Comparison of ENCODE assay signal across 24 mouse cellular contexts in genomic region chr11:86647706-86648447, GRCm38 (mm10). TPM values are rescaled to one million over a fixed set of nuclear protein-coding genes. Genes with fewer than 3 reads are reported as not detected.
DNase-seq lines count a peak whose midpoint lies in the region; ATAC-seq and TF ChIP-seq lines count a peak whose summit lies in the region.
"Had no signal": no experiment of that assay in that cellular context is flagged by ENCODE, and none has a peak within 500 bp of the region (broad histone marks: within the 10 kb centered on the region; RNA-seq: fewer than 3 reads in every experiment).

No protein-coding gene starts in this region.

- peaks cover 13 to 74% of the 10 kb centered on the region in 2 experiments; a peak in 3 of 4 replicates for H3K4me1 ChIP-seq in CH12.LX (ENCODE audit: control insufficient read depth in 1 of 2, insufficient read depth in 2 of 2)
- peaks cover 7% of the 10 kb centered on the region; the same call in 1 of the 2 replicates for H3K4me1 ChIP-seq in embryonic facial prominence, embryonic 10.5 days
- peaks cover 9% of the 10 kb centered on the region; the same call in 1 of the 2 replicates for H3K4me1 ChIP-seq in limb, embryonic 13.5 days
- H3K4me1 ChIP-seq: liver, embryonic 15.5 days; midbrain, embryonic 13.5 days; neural tube, embryonic 13.5 days had no signal

- peak overlapping the region; percentile 23 to 68 (median 35) for H3K4me3 ChIP-seq in CH12.LX (replicated peaks in 1 of 3; ENCODE audit: low read depth in 2 of 3, low read length in 2 of 3, poor library complexity in 1 of 3)
- H3K4me3 ChIP-seq in embryonic facial prominence, embryonic 10.5 days: no peak overlapping the region
- no peak overlapping the region for H3K4me3 ChIP-seq in limb, embryonic 13.5 days
- H3K4me3 ChIP-seq: forebrain, embryonic 10.5 days; heart, embryonic 15.5 days; hindbrain, embryonic 12.5 days; liver, embryonic 15.5 days; midbrain, embryonic 13.5 days; neural tube, embryonic 13.5 days had no signal

- TF ChIP-seq CTCF in CH12.LX (conservative IDR thresholded peaks at IDR 0.05 in 1 of 2, IDR thresholded peaks at IDR 0.05 in 1 of 2; ENCODE audit: low read depth in 2 of 2, low read length in 2 of 2): no peak

- H3K27ac ChIP-seq in CH12.LX (ENCODE audit: insufficient read depth, low read depth): peak overlapping the region; percentile 95
- peak overlapping the region; percentile 40; the same call in 1 of the 2 replicates for H3K27ac ChIP-seq in embryonic facial prominence, embryonic 10.5 days (replicated peaks)
- peak overlapping the region; percentile 6; the same call in 1 of the 2 replicates for H3K27ac ChIP-seq in limb, embryonic 13.5 days
- H3K27ac ChIP-seq: forebrain, embryonic 10.5 days; hindbrain, embryonic 12.5 days; liver, embryonic 15.5 days; macrophage; midbrain, embryonic 13.5 days; neural tube, embryonic 13.5 days had no signal

- peak; percentile 32; the same call in 1 of the 2 replicates for TF ChIP-seq EP300 in CH12.LX (IDR thresholded peaks at IDR 0.05; ENCODE audit: low read length)

- H3K9ac ChIP-seq in CH12.LX (ENCODE audit: insufficient read depth, low read depth): peak overlapping the region; percentile 68
- H3K9ac ChIP-seq in limb, embryonic 13.5 days: no peak overlapping the region
- H3K9ac ChIP-seq: forebrain, postnatal 0 days; heart, embryonic 15.5 days; hindbrain, embryonic 12.5 days; liver, embryonic 15.5 days; midbrain, embryonic 13.5 days; neural tube, embryonic 13.5 days had no signal

- H3K36me3 ChIP-seq in CH12.LX (replicated peaks in 1 of 2; ENCODE audit: control insufficient read depth in 1 of 2, insufficient read depth in 1 of 2, low read length in 1 of 2): peaks cover 7 to 21% of the 10 kb centered on the region in 2 experiments
- H3K36me3 ChIP-seq in embryonic facial prominence, embryonic 10.5 days (replicated peaks): peaks cover 10% of the 10 kb centered on the region
- peaks cover 9% of the 10 kb centered on the region for H3K36me3 ChIP-seq in limb, embryonic 13.5 days
- H3K36me3 ChIP-seq: heart, embryonic 15.5 days had no signal

- TF ChIP-seq RAD21 in CH12.LX (IDR thresholded peaks at IDR 0.05; ENCODE audit: low read depth, low read length): no peak

- peaks cover 7% of the 10 kb centered on the region for H3K79me2 ChIP-seq in CH12.LX (replicated peaks; ENCODE audit: control insufficient read depth, extremely low read depth, insufficient read depth, poor library complexity, severe bottlenecking)

- no peaks in the 10 kb centered on the region for H3K27me3 ChIP-seq in CH12.LX (replicated peaks)
- no peaks in the 10 kb centered on the region for H3K27me3 ChIP-seq in embryonic facial prominence, embryonic 10.5 days (replicated peaks; ENCODE audit: low read depth, poor library complexity, severe bottlenecking)
- H3K27me3 ChIP-seq in limb, embryonic 13.5 days: no peaks in the 10 kb centered on the region
- H3K27me3 ChIP-seq: heart, embryonic 15.5 days; hindbrain, embryonic 12.5 days; liver, embryonic 15.5 days; midbrain, embryonic 13.5 days; neural tube, embryonic 13.5 days had no signal

- dilution Hi-C loops in CH12.LX (cut with MboI; ENCODE audit: extremely low pct_ligation_motif_present, extremely low pct_unique_long_range_greater_than_20kb, low sequenced_read_pairs): no loop called here

- no peaks in the 10 kb centered on the region for H3K9me3 ChIP-seq in CH12.LX (replicated peaks; ENCODE audit: low read length)
- no peaks in the 10 kb centered on the region for H3K9me3 ChIP-seq in embryonic facial prominence, embryonic 10.5 days
- no peaks in the 10 kb centered on the region for H3K9me3 ChIP-seq in limb, embryonic 13.5 days
- H3K9me3 ChIP-seq: forebrain, embryonic 10.5 days; heart, embryonic 15.5 days; hindbrain, embryonic 12.5 days; liver, embryonic 15.5 days; midbrain, embryonic 13.5 days; neural tube, embryonic 13.5 days had no signal

- in situ Hi-C loops in CH12.LX (cut with MboI; ENCODE audit: low pct_ligation_motif_present, low pct_unique_long_range_greater_than_20kb, low sequenced_read_pairs): no loop called here

- TF ChIP-seq POLR2A in CH12.LX (IDR thresholded peaks at IDR 0.05; ENCODE audit: low read depth, low read length): peak; percentile 69

- ATAC-seq in limb, embryonic 13.5 days (ENCODE audit: low FRiP score, low read depth): no peak
- no peak for ATAC-seq in cerebellum, adult (ENCODE audit: insufficient number of reproducible peaks, low FRiP score, low TSS enrichment)
- ATAC-seq: forebrain, postnatal 0 days; intestine, postnatal 0 days; midbrain, embryonic 13.5 days had no signal

- peak overlapping the region; percentile 99 for H3K4me2 ChIP-seq in CH12.LX (ENCODE audit: insufficient read depth, low read depth, poor library complexity, severe bottlenecking)
- no peak overlapping the region for H3K4me2 ChIP-seq in limb, embryonic 13.5 days (replicated peaks)
- H3K4me2 ChIP-seq: heart, embryonic 15.5 days; hindbrain, embryonic 12.5 days; liver, embryonic 15.5 days; midbrain, embryonic 13.5 days; neural tube, embryonic 13.5 days had no signal

- 80% methylated on average over 15 of the region's 15 CpGs for WGBS in embryonic facial prominence, embryonic 10.5 days
- 68% methylated on average over 15 of the region's 15 CpGs for WGBS in limb, embryonic 13.5 days

- DNase-seq in heart, adult 11 months: peak; percentile 50
- no peak for DNase-seq in heart, adult 8-10 months (ENCODE audit: low spot score)
- DNase-seq in CH12.LX (ENCODE audit: extremely low read depth): peak; percentile 75
- no peak for DNase-seq in embryonic facial prominence, embryonic 10.5 days (ENCODE audit: low spot score)
- no peak for DNase-seq in kidney, postnatal 10 days
- DNase-seq: cerebellum, adult 11-12 months; cerebellum, adult 9-11 months; forebrain, postnatal 0 days; kidney, adult 9 months; kidney, postnatal 14 days; layer of hippocampus, adult 9-11 months; retina, postnatal 1 day; right cerebral cortex, postnatal 14 days; thymus, postnatal 4 days had no signal

TF ChIP-seq in CH12.LX, 34 proteins besides CTCF, POLR2A, EP300 and RAD21 (continues in another document):
- TF ChIP-seq GABPA (IDR thresholded peaks at IDR 0.05; ENCODE audit: insufficient replicate concordance, low read depth, low read length): no peak
- TF ChIP-seq SIN3A (IDR thresholded peaks at IDR 0.05; ENCODE audit: low read length): peak; percentile 77
- peak; percentile 89; the same call in 1 of the 2 replicates for TF ChIP-seq CHD1 (IDR thresholded peaks at IDR 0.05; ENCODE audit: low read depth, low read length)
- TF ChIP-seq ZMIZ1 (IDR thresholded peaks at IDR 0.05; ENCODE audit: low read depth, low read length): peak; percentile 61
- TF ChIP-seq USF2 (conservative IDR thresholded peaks at IDR 0.05; ENCODE audit: low read depth, low read length): no peak
- no peak for TF ChIP-seq ZNF384 (IDR thresholded peaks at IDR 0.05; ENCODE audit: low read depth, low read length)
- TF ChIP-seq BHLHE40 (IDR thresholded peaks at IDR 0.05; ENCODE audit: low read depth, low read length): no peak; the same call in 1 of the 2 replicates
- TF ChIP-seq HCFC1 (IDR thresholded peaks at IDR 0.05; ENCODE audit: low read depth, low read length): no peak
- peak; percentile 70 for TF ChIP-seq TBP (conservative IDR thresholded peaks at IDR 0.05; ENCODE audit: low read depth, low read length)
- TF ChIP-seq USF1 (IDR thresholded peaks at IDR 0.05; ENCODE audit: low read depth, low read length): no peak
- TF ChIP-seq ZKSCAN1 (IDR thresholded peaks at IDR 0.05; ENCODE audit: borderline replicate concordance, low read depth, low read length): no peak
- TF ChIP-seq RCOR1 (conservative IDR thresholded peaks at IDR 0.05; ENCODE audit: low read depth, low read length): peak; percentile 70; the same call in 1 of the 2 replicates
- TF ChIP-seq JUN (IDR thresholded peaks at IDR 0.05; ENCODE audit: insufficient read depth, low read depth, low read length): no peak; the same call in 1 of the 2 replicates
- peak; percentile 56; the same call in 1 of the 2 replicates for TF ChIP-seq MXI1 (IDR thresholded peaks at IDR 0.05; ENCODE audit: low read depth, low read length)
- TF ChIP-seq CHD2 (IDR thresholded peaks at IDR 0.05; ENCODE audit: low read length): no peak; the same call in 1 of the 2 replicates
- TF ChIP-seq ELF1 (IDR thresholded peaks at IDR 0.05; ENCODE audit: low read depth, low read length): no peak
- TF ChIP-seq TCF12 (IDR thresholded peaks at IDR 0.05; ENCODE audit: low read depth, low read length): 0 out of 2 replicates have a peak, but pooled peaks have one; percentile 48
- TF ChIP-seq POLR2AphosphoS2 (IDR thresholded peaks at IDR 0.05; ENCODE audit: low read depth, low read length): no peak
- peak; percentile 41; the same call in 1 of the 2 replicates for TF ChIP-seq ETS1 (conservative IDR thresholded peaks at IDR 0.05; ENCODE audit: low read depth, low read length)
- 0 out of 2 replicates have a peak, but pooled peaks have one; percentile 19 for TF ChIP-seq MAX (IDR thresholded peaks at IDR 0.05; ENCODE audit: low read length)
- TF ChIP-seq JUND (conservative IDR thresholded peaks at IDR 0.05; ENCODE audit: low read depth, low read length): no peak; the same call in 1 of the 2 replicates
- no peak for TF ChIP-seq NRF1 (IDR thresholded peaks at IDR 0.05; ENCODE audit: low read depth, low read length)
- TF ChIP-seq MEF2A (IDR thresholded peaks at IDR 0.05; ENCODE audit: borderline replicate concordance, low read depth, low read length): peak; percentile 10; the same call in 1 of the 2 replicates
- 0 out of 2 replicates have a peak, but pooled peaks have one; percentile 6 for TF ChIP-seq MAZ (IDR thresholded peaks at IDR 0.05; ENCODE audit: low read depth, low read length)
- TF ChIP-seq SMC3 (IDR thresholded peaks at IDR 0.05; ENCODE audit: low read depth, low read length): no peak

RNA-seq across cellular contexts. Expression of gene Vmp1, which starts 35.8 kb away (rescaled TPM):
- 10 to 100 TPM; 60.2 to 77.1 (median 64.7) TPM for total RNA-seq in heart, adult 8-10 months (2022)
- 80.9 and 86.9 TPM in 2 replicates for total RNA-seq in CH12.LX (2012; rRNA removed)
- total RNA-seq in CH12.LX (2014; rRNA removed): 209 and 231 TPM in 2 replicates
- polyA plus RNA-seq in CH12.LX (2012; ENCODE audit: insufficient read length, low read depth): 166 and 167 TPM in 2 replicates
- 84.9 and 89.9 TPM in 2 replicates for polyA plus RNA-seq in embryonic facial prominence, embryonic 10.5 days (2016; fragmentation: Nextera tagmentation; extraction: Ambion mirVana)
- polyA plus RNA-seq in limb, embryonic 13.5 days (2015; fragmentation: Nextera tagmentation; extraction: Ambion mirVana): 85.4 and 96.3 TPM in 2 replicates

RNA-seq across cellular contexts. Expression of gene Ptrh2, which starts 35.9 kb away (rescaled TPM):
- total RNA-seq in heart, adult 8-10 months (2022): 1 to 10 TPM; 6.6 to 7.3 (median 7.1) TPM
- total RNA-seq in CH12.LX (2012; rRNA removed) (29.8 and 39.4 TPM in 2 replicates), CH12.LX (2014; rRNA removed) (34.7 and 40.9 TPM in 2 replicates)
- polyA plus RNA-seq in CH12.LX (2012; ENCODE audit: insufficient read length, low read depth): 48.2 and 54.5 TPM in 2 replicates
- 44.5 and 46.8 TPM in 2 replicates for polyA plus RNA-seq in embryonic facial prominence, embryonic 10.5 days (2016; fragmentation: Nextera tagmentation; extraction: Ambion mirVana)
- polyA plus RNA-seq in limb, embryonic 13.5 days (2015; fragmentation: Nextera tagmentation; extraction: Ambion mirVana): 36.2 and 37.4 TPM in 2 replicates

Comparison
In these comparisons a context has a peak if more than half of its experiments do, and no peak if none do; other contexts are left out.
1. DNase-seq: peak in heart, adult 11 months (single experiment) and CH12.LX (single experiment); none in heart, adult 8-10 months (single experiment), embryonic facial prominence, embryonic 10.5 days (single experiment) and kidney, postnatal 10 days (single experiment).
2. H3K27ac ChIP-seq: peak in every context shown above with its lines; median percentile 95 in CH12.LX; 40 in embryonic facial prominence, embryonic 10.5 days; 6 in limb, embryonic 13.5 days.
3. H3K4me3 ChIP-seq: peak in CH12.LX (3 of 3); none in embryonic facial prominence, embryonic 10.5 days (single experiment) and limb, embryonic 13.5 days (single experiment).